Comparison of ENCODE assay signal across 9 mouse cellular contexts in genomic region chr12:102597466-102597865, GRCm38 (mm10). TPM values are rescaled to one million over a fixed set of nuclear protein-coding genes. Genes with fewer than 3 reads are reported as not detected.
DNase-seq lines count a peak whose midpoint lies in the region; ATAC-seq lines count a peak whose summit lies in the region.
"Had no signal": no experiment of that assay in that cellular context is flagged by ENCODE, and none has a peak within 500 bp of the region (broad histone marks: within the 10 kb centered on the region; RNA-seq: fewer than 3 reads in every experiment).

No protein-coding gene starts in this region.

- ATAC-seq in heart, embryonic 13.5 days (ENCODE audit: extremely low read depth, insufficient number of reproducible peaks, low FRiP score, low TSS enrichment) = peak; percentile 26; the same call in 1 of the 2 replicates
- ATAC-seq in kidney, embryonic 15.5 days (replicated peaks; ENCODE audit: low FRiP score) = peak; percentile 67

- peak; percentile 39 for DNase-seq in cerebellum, adult 9-11 months
- no peak for DNase-seq in cerebellum, postnatal 36 days
- DNase-seq in lung, postnatal 14 days = peak; percentile 51
- no peak for DNase-seq in right cerebral cortex, adult 18-20 months
- no peak for DNase-seq in cerebellum, postnatal 14 days
- DNase-seq in right cerebral cortex, postnatal 14 days = no peak

- WGBS in heart, embryonic 13.5 days = 23% methylated on average over 4 of the region's 4 CpGs
- 17% methylated on average over 4 of the region's 4 CpGs for WGBS in kidney, embryonic 15.5 days

- H3K4me1 ChIP-seq in heart, embryonic 13.5 days = peaks cover 69% of the 10 kb centered on the region
- H3K4me1 ChIP-seq in kidney, embryonic 15.5 days = peaks cover 85% of the 10 kb centered on the region

- no peak overlapping the region for H3K4me2 ChIP-seq in heart, embryonic 13.5 days
- no peak overlapping the region for H3K4me2 ChIP-seq in kidney, embryonic 15.5 days
- H3K4me2 ChIP-seq: hindbrain, embryonic 15.5 days had no signal

- H3K27me3 ChIP-seq in heart, embryonic 13.5 days (replicated peaks) = no peaks in the 10 kb centered on the region
- no peaks in the 10 kb centered on the region for H3K27me3 ChIP-seq in kidney, embryonic 15.5 days
- H3K27me3 ChIP-seq: hindbrain, embryonic 15.5 days had no signal

- H3K9me3 ChIP-seq in heart, embryonic 13.5 days = peaks cover 6% of the 10 kb centered on the region; the same call in 1 of the 2 replicates
- no peaks in the 10 kb centered on the region for H3K9me3 ChIP-seq in kidney, embryonic 15.5 days (replicated peaks)
- H3K9me3 ChIP-seq: hindbrain, embryonic 15.5 days had no signal

- no peaks in the 10 kb centered on the region for H3K36me3 ChIP-seq in heart, embryonic 13.5 days
- 0 out of 2 replicates have a peak, but pooled peaks cover 4% of the 10 kb centered on the region for H3K36me3 ChIP-seq in kidney, embryonic 15.5 days
- H3K36me3 ChIP-seq: hindbrain, embryonic 15.5 days had no signal

- no peak overlapping the region for H3K4me3 ChIP-seq in heart, embryonic 13.5 days
- no peak overlapping the region for H3K4me3 ChIP-seq in kidney, embryonic 15.5 days (replicated peaks)
- H3K4me3 ChIP-seq: hindbrain, embryonic 15.5 days had no signal

- H3K27ac ChIP-seq in heart, embryonic 13.5 days (replicated peaks) = peak overlapping the region; percentile 81
- H3K27ac ChIP-seq in kidney, embryonic 15.5 days = peak overlapping the region; percentile 66
- H3K27ac ChIP-seq: hindbrain, embryonic 15.5 days had no signal

- H3K9ac ChIP-seq in heart, embryonic 13.5 days = no peak overlapping the region
- H3K9ac ChIP-seq in kidney, embryonic 15.5 days = no peak overlapping the region
- H3K9ac ChIP-seq: hindbrain, embryonic 15.5 days had no signal

RNA-seq across cellular contexts. Expression of gene Chga, which starts 42.7 kb away (rescaled TPM):
- 0.84 and 1.1 TPM in 2 replicates for polyA plus RNA-seq in heart, embryonic 13.5 days (2015; fragmentation: Nextera tagmentation; extraction: Ambion mirVana)
- 6.1 and 30.2 TPM in 2 replicates for polyA plus RNA-seq in kidney, embryonic 15.5 days (2015; fragmentation: Nextera tagmentation; extraction: Ambion mirVana)

Comparison
In these comparisons a context has a peak if more than half of its experiments do, and no peak if none do; other contexts are left out.
1. DNase-seq: peak in cerebellum, adult 9-11 months (single experiment) and lung, postnatal 14 days (single experiment); none in cerebellum, postnatal 36 days (0 of 2), right cerebral cortex, adult 18-20 months (single experiment), cerebellum, postnatal 14 days (0 of 2) and right cerebral cortex, postnatal 14 days (single experiment).